Mouse (Mus musculus): ENCODE results near the gene Sema5a. TPM values are rescaled to one million over a fixed set of nuclear protein-coding genes. Genes with fewer than 3 reads are reported as not detected.

Sema5a gene
- polyA plus RNA-seq, 1 experiment from 2014 or later = 24.9 TPM

- 91% methylated on average over 1 of the region's 1 CpGs for WGBS
- no peak overlapping the region for H3K4me2 ChIP-seq (ENCODE audit: low read length)
- ATAC-seq (replicated peaks; ENCODE audit: low FRiP score, low TSS enrichment, low read depth) (no peak), DNase-seq (ENCODE audit: low spot score) (no peak)
- H3K9me3 ChIP-seq (ENCODE audit: control insufficient read depth, low read length) = no peaks in the 10 kb centered on the region
- H3K4me1 ChIP-seq (replicated peaks; ENCODE audit: control insufficient read depth, insufficient read depth, low read length) = no peaks in the 10 kb centered on the region
- no peak overlapping the region for H3K27ac ChIP-seq (ENCODE audit: low read depth)
- no peaks in the 10 kb centered on the region for H3K27me3 ChIP-seq (replicated peaks; ENCODE audit: control insufficient read depth, insufficient read depth, low read length)
- H3K36me3 ChIP-seq (ENCODE audit: control insufficient read depth, insufficient read depth, low read length) = no peaks in the 10 kb centered on the region
- no peak overlapping the region for H3K9ac ChIP-seq (ENCODE audit: low read length)
- no peak overlapping the region for H3K4me3 ChIP-seq (ENCODE audit: low read depth, low read length)
These were observed 154.1 kb downstream of the Sema5a start for GRCm38 (mm10) chr15:32398721-32399120.

DNA sequence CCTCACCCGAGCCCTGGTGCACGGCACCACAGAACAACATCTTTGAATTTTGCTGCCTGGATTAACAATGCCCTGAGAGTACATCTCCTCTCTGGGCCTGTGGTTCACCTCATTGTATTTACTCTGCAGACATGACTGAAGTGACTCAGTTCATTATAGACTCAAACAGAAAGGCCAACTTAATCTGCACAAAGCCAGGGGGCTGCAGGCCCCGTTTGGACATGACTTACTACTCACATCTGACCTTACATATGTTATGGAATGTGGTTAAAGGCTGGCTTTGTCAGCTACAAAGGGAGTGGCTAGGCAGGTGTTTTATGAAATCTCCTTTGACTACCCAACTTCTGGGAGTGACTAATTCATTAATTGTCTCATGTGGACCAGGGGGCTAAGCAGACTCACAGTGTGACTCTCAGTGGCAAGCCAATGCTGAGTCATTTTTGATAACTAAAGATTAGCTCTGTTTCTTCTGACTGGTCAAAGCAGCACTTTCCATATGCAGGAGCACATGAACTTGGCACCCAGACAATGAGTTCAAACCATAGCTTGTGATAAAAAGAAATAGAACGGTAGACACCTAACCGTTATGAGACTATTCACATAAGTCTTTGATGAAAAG, 157.4 kb downstream of the Sema5a start:
- WGBS = 79% methylated on average over 5 of the region's 5 CpGs
- no peak overlapping the region for H3K9ac ChIP-seq (ENCODE audit: low read length)
- no peak for ATAC-seq (replicated peaks; ENCODE audit: low FRiP score, low TSS enrichment, low read depth)

GRCm38 (mm10) chr15:32403321-32403720, 158.7 kb downstream of the Sema5a start:
- Histone ChIP-seq H3K4me2 (ENCODE audit: low read length) (no peak overlapping the region), H3K4me3 (ENCODE audit: low read depth, low read length) (no peak overlapping the region), H3K27ac (ENCODE audit: low read depth) (no peak overlapping the region), H3K9me3 (ENCODE audit: control insufficient read depth, low read length) (no peaks in the 10 kb centered on the region), H3K27me3 (replicated peaks; ENCODE audit: control insufficient read depth, insufficient read depth, low read length) (no peaks in the 10 kb centered on the region), H3K9ac (ENCODE audit: low read length) (no peak overlapping the region), H3K36me3 (ENCODE audit: control insufficient read depth, insufficient read depth, low read length) (no peaks in the 10 kb centered on the region), H3K4me1 (replicated peaks; ENCODE audit: control insufficient read depth, insufficient read depth, low read length) (no peaks in the 10 kb centered on the region)
- 76% methylated on average over 8 of the region's 8 CpGs for WGBS
- no peak for DNase-seq (ENCODE audit: low spot score)
- ATAC-seq (replicated peaks; ENCODE audit: low FRiP score, low TSS enrichment, low read depth) = no peak

More for the DNA sequence above, 157.4 kb downstream of the Sema5a start:
- no peaks in the 10 kb centered on the region for H3K4me1 ChIP-seq (replicated peaks; ENCODE audit: control insufficient read depth, insufficient read depth, low read length)
- no peaks in the 10 kb centered on the region for H3K27me3 ChIP-seq (replicated peaks; ENCODE audit: control insufficient read depth, insufficient read depth, low read length)
- H3K36me3 ChIP-seq (ENCODE audit: control insufficient read depth, insufficient read depth, low read length) = no peaks in the 10 kb centered on the region
- no peak for DNase-seq (ENCODE audit: low spot score)
- H3K9me3 ChIP-seq (ENCODE audit: control insufficient read depth, low read length) = no peaks in the 10 kb centered on the region
- H3K4me2 ChIP-seq (ENCODE audit: low read length) = no peak overlapping the region
- H3K4me3 ChIP-seq (ENCODE audit: low read depth, low read length) = no peak overlapping the region
- H3K27ac ChIP-seq (ENCODE audit: low read depth) = no peak overlapping the region

GRCm38 (mm10) chr15:32406436-32406835, 161.8 kb downstream of the Sema5a start:
- 84% methylated on average over 2 of the region's 2 CpGs for WGBS
- H3K27me3 ChIP-seq (replicated peaks; ENCODE audit: control insufficient read depth, insufficient read depth, low read length) = no peaks in the 10 kb centered on the region
- ATAC-seq (replicated peaks; ENCODE audit: low FRiP score, low TSS enrichment, low read depth) (no peak), DNase-seq (ENCODE audit: low spot score) (no peak)
- no peak overlapping the region for H3K9ac ChIP-seq (ENCODE audit: low read length)
- no peak overlapping the region for H3K27ac ChIP-seq (ENCODE audit: low read depth)
- H3K36me3 ChIP-seq (ENCODE audit: control insufficient read depth, insufficient read depth, low read length) = no peaks in the 10 kb centered on the region
- H3K4me2 ChIP-seq (ENCODE audit: low read length) = no peak overlapping the region
- H3K4me3 ChIP-seq (ENCODE audit: low read depth, low read length) = no peak overlapping the region
- no peaks in the 10 kb centered on the region for H3K9me3 ChIP-seq (ENCODE audit: control insufficient read depth, low read length)
- no peaks in the 10 kb centered on the region for H3K4me1 ChIP-seq (replicated peaks; ENCODE audit: control insufficient read depth, insufficient read depth, low read length)

DNA sequence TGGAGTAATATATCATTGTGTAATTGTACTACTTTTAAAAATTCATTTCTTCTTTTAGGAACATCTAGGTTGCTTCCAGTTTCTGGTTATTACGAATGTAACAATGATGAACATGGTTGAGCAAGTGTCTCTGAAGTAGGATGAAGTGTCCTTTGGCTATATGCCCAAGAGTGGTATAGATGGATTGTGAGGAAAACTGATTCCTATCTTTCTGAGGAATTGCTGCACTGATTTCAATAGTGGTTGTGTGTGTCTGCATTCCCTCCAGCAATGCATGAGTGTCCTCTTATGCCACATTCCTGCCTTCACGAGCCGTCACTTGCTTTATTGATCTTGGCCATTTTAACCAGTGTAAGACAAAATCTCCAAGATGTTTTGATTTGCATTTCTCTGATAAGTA, 163.2 kb downstream of the Sema5a start:
- Histone ChIP-seq H3K4me3 (ENCODE audit: low read depth, low read length) (no peak overlapping the region), H3K27ac (ENCODE audit: low read depth) (no peak overlapping the region), H3K36me3 (ENCODE audit: control insufficient read depth, insufficient read depth, low read length) (no peaks in the 10 kb centered on the region), H3K9ac (ENCODE audit: low read length) (no peak overlapping the region), H3K4me1 (replicated peaks; ENCODE audit: control insufficient read depth, insufficient read depth, low read length) (no peaks in the 10 kb centered on the region), H3K4me2 (ENCODE audit: low read length) (no peak overlapping the region), H3K9me3 (ENCODE audit: control insufficient read depth, low read length) (no peaks in the 10 kb centered on the region), H3K27me3 (replicated peaks; ENCODE audit: control insufficient read depth, insufficient read depth, low read length) (no peaks in the 10 kb centered on the region)
- ATAC-seq (replicated peaks; ENCODE audit: low FRiP score, low TSS enrichment, low read depth) (no peak), DNase-seq (ENCODE audit: low spot score) (no peak)
- 76% methylated on average over 3 of the region's 3 CpGs for WGBS

GRCm38 (mm10) chr15:32416291-32416690, 171.7 kb downstream of the Sema5a start:
- 95% methylated on average over 2 of the region's 2 CpGs for WGBS

DNA sequence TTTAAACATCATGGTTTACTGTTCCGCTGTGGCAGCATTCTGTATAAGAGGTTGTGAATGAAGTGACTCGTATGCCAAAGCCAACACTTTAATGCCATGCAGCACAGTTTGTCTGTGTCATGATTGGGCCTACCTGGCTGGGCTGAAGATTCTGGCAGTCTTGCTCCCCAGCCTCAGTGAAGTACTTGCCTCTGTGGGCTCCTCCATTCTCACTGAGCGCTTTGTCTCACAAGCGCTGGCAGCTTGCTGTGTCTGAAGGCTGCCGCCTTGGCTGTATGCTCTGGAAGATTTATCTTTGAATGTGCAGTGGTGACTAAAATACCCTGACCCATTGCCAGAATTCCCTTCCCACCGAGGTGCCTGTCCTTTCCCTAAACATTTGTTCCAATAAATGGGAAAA, 178.0 kb downstream of the Sema5a start:
- no peak for DNase-seq (ENCODE audit: low spot score)
- Histone ChIP-seq H3K9ac (ENCODE audit: low read length) (no peak overlapping the region), H3K36me3 (ENCODE audit: control insufficient read depth, insufficient read depth, low read length) (0 out of 2 replicates have a peak, but pooled peaks cover 5% of the 10 kb centered on the region), H3K9me3 (ENCODE audit: control insufficient read depth, low read length) (no peaks in the 10 kb centered on the region), H3K4me1 (replicated peaks; ENCODE audit: control insufficient read depth, insufficient read depth, low read length) (no peaks in the 10 kb centered on the region), H3K27ac (ENCODE audit: low read depth) (no peak overlapping the region), H3K4me3 (ENCODE audit: low read depth, low read length) (no peak overlapping the region), H3K4me2 (ENCODE audit: low read length) (no peak overlapping the region), H3K27me3 (replicated peaks; ENCODE audit: control insufficient read depth, insufficient read depth, low read length) (no peaks in the 10 kb centered on the region)
- ATAC-seq (replicated peaks; ENCODE audit: low FRiP score, low TSS enrichment, low read depth) = no peak
- WGBS = 73% methylated on average over 6 of the region's 6 CpGs

More at GRCm38 (mm10) chr15:32416291-32416690, 171.7 kb downstream of the Sema5a start:
- ATAC-seq (replicated peaks; ENCODE audit: low FRiP score, low TSS enrichment, low read depth) (no peak), DNase-seq (ENCODE audit: low spot score) (no peak)
- H3K27me3 ChIP-seq (replicated peaks; ENCODE audit: control insufficient read depth, insufficient read depth, low read length) = no peaks in the 10 kb centered on the region
- no peaks in the 10 kb centered on the region for H3K4me1 ChIP-seq (replicated peaks; ENCODE audit: control insufficient read depth, insufficient read depth, low read length)
- no peak overlapping the region for H3K4me3 ChIP-seq (ENCODE audit: low read depth, low read length)
- 0 out of 2 replicates have a peak, but pooled peaks cover 5% of the 10 kb centered on the region for H3K36me3 ChIP-seq (ENCODE audit: control insufficient read depth, insufficient read depth, low read length)
- no peaks in the 10 kb centered on the region for H3K9me3 ChIP-seq (ENCODE audit: control insufficient read depth, low read length)
- H3K27ac ChIP-seq (ENCODE audit: low read depth) = no peak overlapping the region
- H3K4me2 ChIP-seq (ENCODE audit: low read length) = no peak overlapping the region
- H3K9ac ChIP-seq (ENCODE audit: low read length) = no peak overlapping the region

DNA sequence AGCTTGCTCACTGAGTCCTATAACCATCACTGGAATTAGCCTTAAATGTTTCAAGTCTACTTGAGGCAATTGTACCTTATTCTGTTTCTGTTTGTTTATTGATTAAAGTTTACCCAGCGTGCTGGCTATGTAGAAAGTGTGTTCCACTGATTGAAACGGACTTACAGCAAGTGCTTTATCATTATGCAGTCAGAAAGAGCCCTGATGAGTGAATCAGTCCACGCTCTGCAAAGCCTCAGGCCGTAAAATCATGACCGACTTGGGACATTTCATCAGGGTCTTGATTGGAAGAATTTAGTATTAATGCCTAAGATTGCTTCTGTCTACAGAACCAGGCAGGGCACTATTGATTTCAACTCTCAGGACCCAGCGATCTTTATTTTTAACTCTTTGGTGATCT, 178.5 kb downstream of the Sema5a start:
- WGBS = 70% methylated on average over 6 of the region's 6 CpGs
- no peak overlapping the region for H3K4me2 ChIP-seq (ENCODE audit: low read length)
- H3K36me3 ChIP-seq (ENCODE audit: control insufficient read depth, insufficient read depth, low read length) = 0 out of 2 replicates have a peak, but pooled peaks cover 5% of the 10 kb centered on the region
- H3K4me1 ChIP-seq (replicated peaks; ENCODE audit: control insufficient read depth, insufficient read depth, low read length) = no peaks in the 10 kb centered on the region
- no peaks in the 10 kb centered on the region for H3K9me3 ChIP-seq (ENCODE audit: control insufficient read depth, low read length)
- H3K27ac ChIP-seq (ENCODE audit: low read depth) = no peak overlapping the region
- H3K9ac ChIP-seq (ENCODE audit: low read length) = no peak overlapping the region
- ATAC-seq (replicated peaks; ENCODE audit: low FRiP score, low TSS enrichment, low read depth) = no peak
- DNase-seq (ENCODE audit: low spot score) = no peak
- no peaks in the 10 kb centered on the region for H3K27me3 ChIP-seq (replicated peaks; ENCODE audit: control insufficient read depth, insufficient read depth, low read length)
- no peak overlapping the region for H3K4me3 ChIP-seq (ENCODE audit: low read depth, low read length)

GRCm38 (mm10) chr15:32427188-32427924, 182.7 kb downstream of the Sema5a start:
- 79% methylated on average over 7 of the region's 7 CpGs for WGBS
- no peaks in the 10 kb centered on the region for H3K27me3 ChIP-seq (replicated peaks; ENCODE audit: control insufficient read depth, insufficient read depth, low read length)
- no peaks in the 10 kb centered on the region for H3K36me3 ChIP-seq (ENCODE audit: control insufficient read depth, insufficient read depth, low read length)

More at GRCm38 (mm10) chr15:32427188-32427924, 182.7 kb downstream of the Sema5a start:
- no peak overlapping the region for H3K4me2 ChIP-seq (ENCODE audit: low read length)
- H3K9ac ChIP-seq (ENCODE audit: low read length) = no peak overlapping the region
- no peak overlapping the region for H3K27ac ChIP-seq (ENCODE audit: low read depth)
- no peak overlapping the region for H3K4me3 ChIP-seq (ENCODE audit: low read depth, low read length)
- ATAC-seq (replicated peaks; ENCODE audit: low FRiP score, low TSS enrichment, low read depth) (no peak), DNase-seq (ENCODE audit: low spot score) (no peak)
- no peaks in the 10 kb centered on the region for H3K9me3 ChIP-seq (ENCODE audit: control insufficient read depth, low read length)
- no peaks in the 10 kb centered on the region for H3K4me1 ChIP-seq (replicated peaks; ENCODE audit: control insufficient read depth, insufficient read depth, low read length)

All from intestine, embryonic 14.5 days (tissue).